Mouse (Mus musculus): ENCODE results near the gene D16Ertd472e. TPM values are rescaled to one million over a fixed set of nuclear protein-coding genes. Genes with fewer than 3 reads are reported as not detected.
A peak's percentile ranks its signal among the peaks of the same experiment; 100 is the strongest.

D16Ertd472e gene
- polyA plus RNA-seq (2015; fragmentation: Nextera tagmentation; extraction: Ambion mirVana), result 10.2 and 10.6 TPM in 2 replicates

GRCm38 (mm10) chr16:78576478-78577084 is at the start of gene D16Ertd472e:
Gene D16Ertd472e, minus strand, starts transcription at chr16:78576708.
- Histone ChIP-seq H3K36me3 (0 out of 2 replicates have a peak, but pooled peaks cover 6% of the 10 kb centered on the region), H3K4me1 (replicated peaks) (peaks cover 36% of the 10 kb centered on the region), H3K27me3 (no peaks in the 10 kb centered on the region), H3K4me2 (replicated peaks) (peak within 1 kb of the TSS; percentile 62), H3K4me3 (replicated peaks) (peak within 1 kb of the TSS; percentile 68), H3K27ac (peak within 1 kb of the TSS; percentile 81), H3K9ac (replicated peaks) (peak within 1 kb of the TSS; percentile 73), H3K9me3 (no peaks in the 10 kb centered on the region)
- peak; percentile 98 for ATAC-seq
- WGBS, result under 1% methylated on average over 65 of the region's 70 CpGs

- no peaks in the 10 kb centered on the region for H3K4me1 ChIP-seq (replicated peaks)
- no peak for ATAC-seq
- no peaks in the 10 kb centered on the region for H3K9me3 ChIP-seq
- no peak overlapping the region for H3K9ac ChIP-seq (replicated peaks)
- WGBS, result 64% methylated on average over 5 of the region's 5 CpGs
- H3K27me3 ChIP-seq, result no peaks in the 10 kb centered on the region
- H3K4me3 ChIP-seq (replicated peaks), result no peak overlapping the region
- no peaks in the 10 kb centered on the region for H3K36me3 ChIP-seq
- no peak overlapping the region for H3K27ac ChIP-seq
- H3K4me2 ChIP-seq (replicated peaks), result no peak overlapping the region
Measured at GRCm38 (mm10) chr16:78622755-78623154, 46.2 kb upstream of the D16Ertd472e start.

GRCm38 (mm10) chr16:78619386-78619785 is 42.9 kb upstream of the D16Ertd472e start:
- Histone ChIP-seq H3K4me1 (replicated peaks) (no peaks in the 10 kb centered on the region), H3K4me2 (replicated peaks) (no peak overlapping the region), H3K9me3 (no peaks in the 10 kb centered on the region), H3K27ac (no peak overlapping the region), H3K9ac (replicated peaks) (no peak overlapping the region), H3K4me3 (replicated peaks) (no peak overlapping the region), H3K27me3 (no peaks in the 10 kb centered on the region), H3K36me3 (no peaks in the 10 kb centered on the region)
- WGBS, result 85% methylated on average over 5 of the region's 5 CpGs
- no peak for ATAC-seq

GRCm38 (mm10) chr16:78617757-78618532 is 41.4 kb upstream of the D16Ertd472e start:
- H3K27ac ChIP-seq, result no peak overlapping the region
- H3K36me3 ChIP-seq, result no peaks in the 10 kb centered on the region
- H3K9me3 ChIP-seq, result no peaks in the 10 kb centered on the region
- H3K27me3 ChIP-seq, result no peaks in the 10 kb centered on the region
- WGBS, result 95% methylated on average over 11 of the region's 11 CpGs
- H3K4me1 ChIP-seq (replicated peaks), result no peaks in the 10 kb centered on the region
- H3K4me2 ChIP-seq (replicated peaks), result no peak overlapping the region
- no peak overlapping the region for H3K9ac ChIP-seq (replicated peaks)
- peak; percentile 11; the same call in 1 of the 2 replicates for ATAC-seq
- no peak overlapping the region for H3K4me3 ChIP-seq (replicated peaks)

- Histone ChIP-seq H3K4me1 (replicated peaks) (no peaks in the 10 kb centered on the region), H3K27ac (no peak overlapping the region), H3K36me3 (no peaks in the 10 kb centered on the region), H3K9me3 (peaks cover 7% of the 10 kb centered on the region; the same call in 1 of the 2 replicates), H3K9ac (replicated peaks) (no peak overlapping the region), H3K4me3 (replicated peaks) (no peak overlapping the region), H3K27me3 (no peaks in the 10 kb centered on the region), H3K4me2 (replicated peaks) (no peak overlapping the region)
- WGBS, result 68% methylated on average over 4 of the region's 4 CpGs
- ATAC-seq, result no peak
Measured at GRCm38 (mm10) chr16:78606202-78606601, 29.7 kb upstream of the D16Ertd472e start.

GRCm38 (mm10) chr16:78598919-78599318 is 22.4 kb upstream of the D16Ertd472e start:
- Histone ChIP-seq H3K4me1 (replicated peaks) (no peaks in the 10 kb centered on the region), H3K27me3 (no peaks in the 10 kb centered on the region), H3K4me2 (replicated peaks) (no peak overlapping the region), H3K36me3 (no peaks in the 10 kb centered on the region), H3K9me3 (peaks cover 7% of the 10 kb centered on the region; the same call in 1 of the 2 replicates), H3K27ac (no peak overlapping the region), H3K9ac (replicated peaks) (no peak overlapping the region), H3K4me3 (replicated peaks) (no peak overlapping the region)
- no peak for ATAC-seq
- WGBS, result 85% methylated on average over 1 of the region's 1 CpGs

GRCm38 (mm10) chr16:78596381-78596780 is 19.9 kb upstream of the D16Ertd472e start:
- WGBS, result 71% methylated on average over 2 of the region's 2 CpGs
- H3K4me2 ChIP-seq (replicated peaks), result no peak overlapping the region
- H3K27ac ChIP-seq, result no peak overlapping the region
- no peaks in the 10 kb centered on the region for H3K4me1 ChIP-seq (replicated peaks)
- no peak overlapping the region for H3K4me3 ChIP-seq (replicated peaks)
- H3K9me3 ChIP-seq, result no peaks in the 10 kb centered on the region
- no peaks in the 10 kb centered on the region for H3K27me3 ChIP-seq
- ATAC-seq, result no peak
- no peaks in the 10 kb centered on the region for H3K36me3 ChIP-seq
- H3K9ac ChIP-seq (replicated peaks), result no peak overlapping the region

- no peak overlapping the region for H3K4me2 ChIP-seq (replicated peaks)
- H3K9ac ChIP-seq (replicated peaks), result no peak overlapping the region
- ATAC-seq, result no peak
- WGBS, result 90% methylated on average over 7 of the region's 7 CpGs
- no peaks in the 10 kb centered on the region for H3K27me3 ChIP-seq
- no peaks in the 10 kb centered on the region for H3K9me3 ChIP-seq
- H3K27ac ChIP-seq, result no peak overlapping the region
- H3K4me1 ChIP-seq (replicated peaks), result no peaks in the 10 kb centered on the region
- H3K36me3 ChIP-seq, result no peaks in the 10 kb centered on the region
- H3K4me3 ChIP-seq (replicated peaks), result no peak overlapping the region
Measured at GRCm38 (mm10) chr16:78595821-78596220, 19.3 kb upstream of the D16Ertd472e start.

GRCm38 (mm10) chr16:78594154-78594553 is 17.6 kb upstream of the D16Ertd472e start:
- H3K27me3 ChIP-seq, result no peaks in the 10 kb centered on the region
- H3K4me2 ChIP-seq (replicated peaks), result no peak overlapping the region
- no peaks in the 10 kb centered on the region for H3K4me1 ChIP-seq (replicated peaks)
- WGBS, result 79% methylated on average over 3 of the region's 3 CpGs
- no peak overlapping the region for H3K9ac ChIP-seq (replicated peaks)
- H3K36me3 ChIP-seq, result no peaks in the 10 kb centered on the region
- no peak overlapping the region for H3K4me3 ChIP-seq (replicated peaks)
- H3K9me3 ChIP-seq, result no peaks in the 10 kb centered on the region
- H3K27ac ChIP-seq, result no peak overlapping the region
- ATAC-seq, result no peak

- H3K9ac ChIP-seq (replicated peaks), result no peak overlapping the region
- H3K27ac ChIP-seq, result no peak overlapping the region
- no peaks in the 10 kb centered on the region for H3K4me1 ChIP-seq (replicated peaks)
- no peaks in the 10 kb centered on the region for H3K36me3 ChIP-seq
- ATAC-seq, result no peak
- H3K4me2 ChIP-seq (replicated peaks), result no peak overlapping the region
- H3K9me3 ChIP-seq, result no peaks in the 10 kb centered on the region
- no peak overlapping the region for H3K4me3 ChIP-seq (replicated peaks)
- no peaks in the 10 kb centered on the region for H3K27me3 ChIP-seq
- 89% methylated on average over 6 of the region's 6 CpGs for WGBS
Measured at GRCm38 (mm10) chr16:78591130-78591529, 14.6 kb upstream of the D16Ertd472e start.

- ATAC-seq, result no peak
- H3K4me2 ChIP-seq (replicated peaks), result no peak overlapping the region
- H3K4me1 ChIP-seq (replicated peaks), result no peaks in the 10 kb centered on the region
- H3K9me3 ChIP-seq, result no peaks in the 10 kb centered on the region
- H3K27ac ChIP-seq, result no peak overlapping the region
- no peak overlapping the region for H3K4me3 ChIP-seq (replicated peaks)
- no peaks in the 10 kb centered on the region for H3K27me3 ChIP-seq
- no peak overlapping the region for H3K9ac ChIP-seq (replicated peaks)
- H3K36me3 ChIP-seq, result no peaks in the 10 kb centered on the region
- WGBS, result 80% methylated on average over 2 of the region's 2 CpGs
Measured at GRCm38 (mm10) chr16:78588821-78589220, 12.3 kb upstream of the D16Ertd472e start.

GRCm38 (mm10) chr16:78586621-78587020 is 10.1 kb upstream of the D16Ertd472e start:
- 80% methylated on average over 7 of the region's 7 CpGs for WGBS
- Histone ChIP-seq H3K9ac (replicated peaks) (no peak overlapping the region), H3K9me3 (no peaks in the 10 kb centered on the region), H3K4me3 (replicated peaks) (no peak overlapping the region), H3K27me3 (no peaks in the 10 kb centered on the region), H3K4me1 (replicated peaks) (no peaks in the 10 kb centered on the region), H3K36me3 (no peaks in the 10 kb centered on the region), H3K27ac (no peak overlapping the region), H3K4me2 (replicated peaks) (no peak overlapping the region)
- ATAC-seq, result no peak
